Mouse (Mus musculus) hindbrain, embryonic 10.5 days (tissue): ENCODE measurements around the gene Anp32e. TPM values are rescaled to one million over a fixed set of nuclear protein-coding genes. Genes with fewer than 3 reads are reported as not detected.
"Not testable (repeated sequence)": the region's sequence is repeated elsewhere in the genome, so short reads cannot be mapped to it uniquely, and the experiment has no call there.

Experiments used
- DNase-seq: peaks from one replicate; pipeline ENCODE4 v3.0.0-alpha.2; 2017; ENCODE audit warnings: low spot score
- H3K27ac ChIP-seq: fragments of 300-500 bp; sonication (generic); 2 replicates; pipeline ENCODE4 v1.5.1; 2016; ENCODE audit warnings: mild to moderate bottlenecking, moderate library complexity
- H3K27me3 ChIP-seq: fragments of 300-500 bp; sonication (generic); 2 replicates; pipeline ENCODE4 v1.6.1; 2016; ENCODE audit warnings: mild to moderate bottlenecking; ENCODE audit not compliant: poor library complexity, insufficient read depth, severe bottlenecking
- H3K36me3 ChIP-seq: fragments of 300-500 bp; sonication (generic); 2 replicates; pipeline ENCODE4 v1.6.1; 2016; ENCODE audit warnings: mild to moderate bottlenecking, moderate library complexity
- H3K4me1 ChIP-seq: fragments of 300-500 bp; sonication (generic); replicated peaks from 2 replicates; pipeline ENCODE4 v1.6.1; 2016; ENCODE audit warnings: mild to moderate bottlenecking
- H3K4me3 ChIP-seq: fragments of 300-500 bp; sonication (generic); 2 replicates; pipeline ENCODE4 v1.5.1; 2016; ENCODE audit warnings: mild to moderate bottlenecking, moderate library complexity
- H3K9me3 ChIP-seq: fragments of 300-500 bp; sonication (generic); 2 replicates; pipeline ENCODE4 v1.6.1; 2016; ENCODE audit warnings: mild to moderate bottlenecking, moderate library complexity
- WGBS: fragments of 180-500 bp; shearing (Covaris S2); methylation state at CpG from one replicate; pipeline ENCODE4 v1.1.7; 2016; 5-methylcytosine and 5-hydroxymethylcytosine counted together
- polyA plus RNA-seq: library from polyadenylated mRNA; unstranded; fragments of >200 nt; fragmentation: Nextera tagmentation; extraction: Ambion mirVana; gene quantifications from 2 replicates; pipeline ENCODE4 v1.2.1, GENCODE M21; 2016

Anp32e gene
- 266 and 352 TPM in 2 replicates for polyA plus RNA-seq

GRCm38 (mm10) chr3:95928658-95929503 is at the start of gene Anp32e:
Gene Anp32e, plus strand, starts transcription at chr3:95929246.
- H3K4me1 ChIP-seq, result peaks cover 22% of the 10 kb centered on the region
- WGBS, result under 1% methylated on average over 49 of the region's 49 CpGs

GRCm38 (mm10) chr3:95881979-95882815 is 46.8 kb upstream of the Anp32e start, which contains the start of gene Ciart:
Gene Ciart, minus strand, starts transcription at chr3:95882251.
- Histone ChIP-seq H3K27ac (peak within 1 kb of the TSS; percentile 81), H3K4me1 (peaks cover 22% of the 10 kb centered on the region), H3K27me3 (peaks cover 3% of the 10 kb centered on the region; the same call in 1 of the 2 replicates), H3K9me3 (no peaks in the 10 kb centered on the region), H3K4me3 (peak within 1 kb of the TSS; percentile 67), H3K36me3 (no peaks in the 10 kb centered on the region)
- DNase-seq, result peak; percentile 96
- 1% methylated on average over 66 of the region's 66 CpGs for WGBS

More at GRCm38 (mm10) chr3:95928658-95929503, at the start of gene Anp32e:
- H3K27ac ChIP-seq, result peak within 1 kb of the TSS; percentile 99
- peaks cover 19% of the 10 kb centered on the region for H3K36me3 ChIP-seq
- no peaks in the 10 kb centered on the region for H3K27me3 ChIP-seq
- no peaks in the 10 kb centered on the region for H3K9me3 ChIP-seq
- H3K4me3 ChIP-seq, result peak within 1 kb of the TSS; percentile 97
- peak; percentile 95 for DNase-seq

- no peaks in the 10 kb centered on the region for H3K9me3 ChIP-seq
- WGBS, result 2% methylated on average over 24 of the region's 24 CpGs
- peak overlapping the region; percentile 67 for H3K4me3 ChIP-seq
- peak; percentile 61 for DNase-seq
- H3K36me3 ChIP-seq, result no peaks in the 10 kb centered on the region
- H3K4me1 ChIP-seq, result peaks cover 22% of the 10 kb centered on the region
- H3K27me3 ChIP-seq, result peaks cover 3% of the 10 kb centered on the region; the same call in 1 of the 2 replicates
- H3K27ac ChIP-seq, result peak overlapping the region; percentile 81
Measured at GRCm38 (mm10) chr3:95882816-95883425, 46.1 kb upstream of the Anp32e start.

GRCm38 (mm10) chr3:95884400-95884799 is 44.6 kb upstream of the Anp32e start:
- H3K9me3 ChIP-seq, result no peaks in the 10 kb centered on the region
- peaks cover 22% of the 10 kb centered on the region for H3K4me1 ChIP-seq
- no peak overlapping the region for H3K4me3 ChIP-seq
- no peak overlapping the region for H3K27ac ChIP-seq
- peaks cover 3% of the 10 kb centered on the region; the same call in 1 of the 2 replicates for H3K27me3 ChIP-seq
- 86% methylated on average over 5 of the region's 5 CpGs for WGBS
- H3K36me3 ChIP-seq, result no peaks in the 10 kb centered on the region
- DNase-seq, result no peak

GRCm38 (mm10) chr3:95887596-95887995 is 41.5 kb upstream of the Anp32e start:
- DNase-seq, result no peak
- peaks cover 23% of the 10 kb centered on the region for H3K4me1 ChIP-seq
- H3K27me3 ChIP-seq, result no peaks in the 10 kb centered on the region
- no peaks in the 10 kb centered on the region for H3K36me3 ChIP-seq
- H3K9me3 ChIP-seq, result no peaks in the 10 kb centered on the region
- H3K27ac ChIP-seq, result no peak overlapping the region
- 83% methylated on average over 4 of the region's 4 CpGs for WGBS
- H3K4me3 ChIP-seq, result no peak overlapping the region

GRCm38 (mm10) chr3:95889664-95890063 is 39.4 kb upstream of the Anp32e start:
- Histone ChIP-seq H3K27ac (no peak overlapping the region), H3K4me3 (no peak overlapping the region), H3K9me3 (no peaks in the 10 kb centered on the region), H3K4me1 (peaks cover 33% of the 10 kb centered on the region), H3K27me3 (no peaks in the 10 kb centered on the region), H3K36me3 (no peaks in the 10 kb centered on the region)
- DNase-seq, result no peak
- 76% methylated on average over 3 of the region's 3 CpGs for WGBS

GRCm38 (mm10) chr3:95891211-95892065 is 37.6 kb upstream of the Anp32e start, which contains the start of gene BC028528:
Gene BC028528, minus strand, starts transcription at chr3:95892005.
- WGBS, result 21% methylated on average over 12 of the region's 12 CpGs
- peaks cover 44% of the 10 kb centered on the region for H3K4me1 ChIP-seq
- peak within 1 kb of the TSS; percentile 87 for H3K27ac ChIP-seq
- peaks cover 7% of the 10 kb centered on the region; the same call in 1 of the 2 replicates for H3K36me3 ChIP-seq
- H3K27me3 ChIP-seq, result no peaks in the 10 kb centered on the region
- peak within 1 kb of the TSS; percentile 77 for H3K4me3 ChIP-seq
- peak; percentile 34 for DNase-seq
- no peaks in the 10 kb centered on the region for H3K9me3 ChIP-seq

- Histone ChIP-seq H3K27me3 (no peaks in the 10 kb centered on the region), H3K36me3 (peaks cover 8% of the 10 kb centered on the region), H3K4me3 (peak overlapping the region; percentile 77), H3K9me3 (no peaks in the 10 kb centered on the region), H3K27ac (peak overlapping the region; percentile 87), H3K4me1 (peaks cover 44% of the 10 kb centered on the region)
- no peak for DNase-seq
- 38% methylated on average over 11 of the region's 11 CpGs for WGBS
Measured at GRCm38 (mm10) chr3:95892066-95893052, 36.7 kb upstream of the Anp32e start.

- DNase-seq, result no peak
- H3K4me3 ChIP-seq, result peak overlapping the region; percentile 77
- H3K27me3 ChIP-seq, result no peaks in the 10 kb centered on the region
- H3K36me3 ChIP-seq, result peaks cover 16% of the 10 kb centered on the region
- no peaks in the 10 kb centered on the region for H3K9me3 ChIP-seq
- peaks cover 44% of the 10 kb centered on the region for H3K4me1 ChIP-seq
- H3K27ac ChIP-seq, result peak overlapping the region; percentile 87
- 25% methylated on average over 7 of the region's 7 CpGs for WGBS
Measured at GRCm38 (mm10) chr3:95893126-95893525, 35.9 kb upstream of the Anp32e start.

GRCm38 (mm10) chr3:95893606-95894316 is 35.3 kb upstream of the Anp32e start, which contains the start of gene Aph1a:
Gene Aph1a, plus strand, starts transcription at chr3:95893969.
- under 1% methylated on average over 30 of the region's 43 CpGs for WGBS
- not testable (repeated sequence) for H3K9me3 ChIP-seq, H3K27me3 ChIP-seq
- Histone ChIP-seq H3K4me1 (peaks cover 44% of the 10 kb centered on the region), H3K36me3 (peaks cover 22% of the 10 kb centered on the region), H3K4me3 (peak within 1 kb of the TSS; percentile 77), H3K27ac (peak within 1 kb of the TSS; percentile 88)
- DNase-seq, result peak; percentile 97
